Mouse (Mus musculus) ES-E14 (cell line): ENCODE measurements at regions not wholly inside any gene's neighbourhood (a gene's known extent, or its start where the extent isn't known, plus 50 kb on each side); places are given as distances from the start of the nearest gene placed in this dataset.

Experiments used
- DNase-seq: peaks from one replicate; pipeline ENCODE4 v3.0.0-alpha.2; 2013; ENCODE audit warnings: low read depth, low spot score
- H3K27ac ChIP-seq: 2 replicates; pipeline ENCODE4 v1.5.1; 2012; ENCODE audit warnings: low read depth, mild to moderate bottlenecking, low read length, moderate library complexity, mixed read lengths; ENCODE audit not compliant: poor library complexity, insufficient read depth, severe bottlenecking
- H3K36me3 ChIP-seq: 2 replicates; pipeline ENCODE4 v1.6.1; 2012; ENCODE audit warnings: mild to moderate bottlenecking, low read length, moderate library complexity, mixed read lengths; ENCODE audit not compliant: control insufficient read depth, poor library complexity, insufficient read depth, severe bottlenecking
- H3K4me1 ChIP-seq, 2 experiments: fragments of 150-350 bp in 1 of 2; sonication (generic) in 1 of 2; 2 replicates each; pipeline ENCODE4 v1.6.1; 2012; ENCODE audit warnings: low read length in 2 of 2, mild to moderate bottlenecking in 1 of 2, mixed read lengths in 1 of 2; ENCODE audit not compliant: control insufficient read depth in 2 of 2, insufficient read depth in 2 of 2, poor library complexity in 1 of 2
- H3K4me3 ChIP-seq, 2 experiments: fragments of 150-350 bp in 1 of 2; sonication (generic) in 1 of 2; 2 replicates each; pipeline ENCODE4 v1.5.1; 2012; ENCODE audit warnings: low read length in 2 of 2, low read depth in 1 of 2, mild to moderate bottlenecking in 1 of 2, mixed read lengths in 1 of 2; ENCODE audit not compliant: insufficient read depth in 1 of 2, poor library complexity in 1 of 2, severe bottlenecking in 1 of 2
- H3K9ac ChIP-seq: 2 replicates; pipeline ENCODE4 v1.6.1; 2012; ENCODE audit warnings: low read depth, mild to moderate bottlenecking, low read length, mixed read lengths; ENCODE audit not compliant: poor library complexity, insufficient read depth, severe bottlenecking
- H3K9me3 ChIP-seq: fragments of 150-350 bp; sonication (generic); 2 replicates; pipeline ENCODE4 v1.6.1; 2012; ENCODE audit warnings: low read depth, mild to moderate bottlenecking, low read length; ENCODE audit not compliant: control insufficient read depth, insufficient read depth
- CHD2 ChIP-seq: IDR thresholded peaks from 2 replicates; pipeline ENCODE4 v1.6.1; 2014; ENCODE audit warnings: mild to moderate bottlenecking, low read depth, low read length, inconsistent platforms
- HCFC1 ChIP-seq: IDR thresholded peaks from 2 replicates; pipeline ENCODE4 v1.6.1; 2012; ENCODE audit warnings: low read length, inconsistent platforms, borderline replicate concordance; ENCODE audit not compliant: insufficient read depth
- MAFK ChIP-seq: IDR thresholded peaks from 2 replicates; pipeline ENCODE4 v1.6.1; 2014; ENCODE audit warnings: mild to moderate bottlenecking, low read depth, low read length, inconsistent platforms; ENCODE audit not compliant: insufficient read depth
- ZC3H11A ChIP-seq: IDR thresholded peaks from 2 replicates; pipeline ENCODE4 v1.6.1; 2012; ENCODE audit warnings: low read depth, mild to moderate bottlenecking, inconsistent platforms, low read length, borderline replicate concordance
- ZNF384 ChIP-seq: IDR thresholded peaks from 2 replicates; pipeline ENCODE4 v1.6.1; 2012; ENCODE audit warnings: low read depth, low read length, inconsistent platforms
- in situ Hi-C, 2 experiments: fragments of 600-800 bp; cut with MboI; formaldehyde crosslinking; loops; one replicate each; pipeline ENCODE4 v1.15.1; 2025; ENCODE audit warnings: low sequenced_read_pairs in 2 of 2, inconsistent platforms in 1 of 2; ENCODE audit not compliant: unreplicated experiment in 2 of 2

DNA sequence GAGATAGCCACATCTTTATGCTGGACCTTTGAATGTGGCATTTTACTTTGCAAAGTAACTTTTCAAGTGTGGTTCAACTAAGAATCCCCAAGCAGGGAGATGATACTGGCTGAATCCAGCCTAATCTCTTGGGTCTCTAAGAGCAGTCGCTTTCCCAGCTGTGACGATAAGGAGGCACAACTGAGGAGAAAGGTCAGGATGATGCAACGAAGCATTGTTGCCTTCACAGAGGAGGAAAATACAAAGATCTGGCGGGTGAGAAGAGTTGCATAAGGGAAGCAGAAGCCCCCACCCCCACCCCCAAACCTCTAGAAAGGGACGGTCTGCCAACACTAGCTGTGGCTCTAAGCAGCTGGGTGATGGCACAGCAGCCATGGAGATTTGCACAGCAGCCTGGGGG, 2298.6 kb upstream of the Gm7489 start:
- no peak for DNase-seq
- no peak for TF ChIP-seq HCFC1
- no peaks in the 10 kb centered on the region for H3K36me3 ChIP-seq
- no peak overlapping the region for H3K9ac ChIP-seq
- no peaks in the 10 kb centered on the region for H3K9me3 ChIP-seq
- no peak overlapping the region for H3K4me3 ChIP-seq
- peaks cover 0 to 2% of the 10 kb centered on the region in 2 experiments; a peak in 1 of 4 replicates for H3K4me1 ChIP-seq
- in situ Hi-C loops = no loop called here
- no peak overlapping the region for H3K27ac ChIP-seq

DNA sequence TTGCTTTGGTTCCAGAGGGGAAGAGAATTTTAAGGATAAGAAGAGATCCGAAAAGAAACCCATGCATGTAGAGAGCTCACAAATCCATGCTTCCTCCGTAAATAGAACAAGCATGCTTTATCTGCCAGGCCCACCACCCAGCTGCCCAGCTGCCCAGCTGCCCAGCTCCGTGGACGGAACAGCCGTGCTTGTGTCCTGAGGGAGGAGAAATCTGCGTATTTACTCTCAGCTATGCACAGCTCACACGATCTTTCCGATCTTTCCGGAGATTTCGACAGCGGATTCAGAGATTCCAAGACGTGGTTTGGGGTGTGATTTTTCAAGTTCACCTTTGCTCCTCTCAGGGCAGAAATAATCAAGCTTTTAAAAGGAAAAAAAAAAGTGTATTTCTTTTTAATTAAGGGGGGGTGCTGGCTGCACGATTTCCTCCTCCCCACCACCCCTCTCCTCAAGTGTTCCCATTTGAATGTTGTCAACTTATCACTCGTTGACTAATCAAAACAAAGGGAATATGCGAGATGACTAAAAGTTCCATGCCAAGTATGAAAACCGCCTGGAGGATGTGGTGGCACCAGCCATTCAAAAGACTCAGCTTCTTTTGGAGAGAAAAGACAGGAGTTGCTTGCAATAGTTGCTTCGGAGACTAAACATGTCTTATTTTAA, 2293.2 kb upstream of the Gm7489 start:
- Histone ChIP-seq H3K4me3 (peak overlapping the region in 1 of 2 experiments; percentile 42; a peak in 2 of 4 replicates), H3K27ac (no peak overlapping the region), H3K9ac (no peak overlapping the region; the same call in 1 of the 2 replicates), H3K4me1 (peaks cover 3 to 12% of the 10 kb centered on the region in 2 experiments; a peak in 3 of 4 replicates), H3K9me3 (no peaks in the 10 kb centered on the region), H3K36me3 (no peaks in the 10 kb centered on the region)
- DNase-seq = no peak
- TF ChIP-seq ZC3H11A (no peak), CHD2 (no peak), ZNF384 (no peak), MAFK (no peak), HCFC1 (no peak)
- in situ Hi-C loops = no loop called here

DNA sequence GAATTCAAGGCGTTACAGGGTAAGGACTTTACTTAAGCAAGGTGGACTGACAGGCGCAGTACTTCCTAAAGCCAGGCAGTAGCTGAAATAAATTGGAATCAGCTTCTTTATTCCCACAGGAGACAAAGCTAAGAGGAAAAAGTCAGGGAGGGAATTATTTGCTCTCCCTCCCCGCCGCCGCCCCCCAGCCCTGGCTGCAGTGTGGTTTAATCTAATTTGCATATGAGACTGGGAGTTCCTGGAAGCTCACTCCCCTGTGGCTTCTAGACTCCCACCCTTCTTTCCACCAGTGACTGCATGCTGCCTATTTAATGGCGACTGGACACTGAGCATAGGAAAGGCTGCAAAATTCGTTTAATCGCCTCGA, 2292.7 kb upstream of the Gm7489 start:
- in situ Hi-C loops = no loop called here
- TF ChIP-seq ZNF384 (no peak), ZC3H11A (no peak), CHD2 (no peak), MAFK (no peak)
- H3K9ac ChIP-seq = no peak overlapping the region; the same call in 1 of the 2 replicates
- DNase-seq = peak; percentile 21
- H3K4me1 ChIP-seq = peaks cover 3 to 12% of the 10 kb centered on the region in 2 experiments; a peak in 3 of 4 replicates
- H3K36me3 ChIP-seq = no peaks in the 10 kb centered on the region
- H3K9me3 ChIP-seq = no peaks in the 10 kb centered on the region
- H3K4me3 ChIP-seq = peak overlapping the region in 1 of 2 experiments; percentile 42; a peak in 2 of 4 replicates
- no peak overlapping the region; the same call in 1 of the 2 replicates for H3K27ac ChIP-seq

DNA sequence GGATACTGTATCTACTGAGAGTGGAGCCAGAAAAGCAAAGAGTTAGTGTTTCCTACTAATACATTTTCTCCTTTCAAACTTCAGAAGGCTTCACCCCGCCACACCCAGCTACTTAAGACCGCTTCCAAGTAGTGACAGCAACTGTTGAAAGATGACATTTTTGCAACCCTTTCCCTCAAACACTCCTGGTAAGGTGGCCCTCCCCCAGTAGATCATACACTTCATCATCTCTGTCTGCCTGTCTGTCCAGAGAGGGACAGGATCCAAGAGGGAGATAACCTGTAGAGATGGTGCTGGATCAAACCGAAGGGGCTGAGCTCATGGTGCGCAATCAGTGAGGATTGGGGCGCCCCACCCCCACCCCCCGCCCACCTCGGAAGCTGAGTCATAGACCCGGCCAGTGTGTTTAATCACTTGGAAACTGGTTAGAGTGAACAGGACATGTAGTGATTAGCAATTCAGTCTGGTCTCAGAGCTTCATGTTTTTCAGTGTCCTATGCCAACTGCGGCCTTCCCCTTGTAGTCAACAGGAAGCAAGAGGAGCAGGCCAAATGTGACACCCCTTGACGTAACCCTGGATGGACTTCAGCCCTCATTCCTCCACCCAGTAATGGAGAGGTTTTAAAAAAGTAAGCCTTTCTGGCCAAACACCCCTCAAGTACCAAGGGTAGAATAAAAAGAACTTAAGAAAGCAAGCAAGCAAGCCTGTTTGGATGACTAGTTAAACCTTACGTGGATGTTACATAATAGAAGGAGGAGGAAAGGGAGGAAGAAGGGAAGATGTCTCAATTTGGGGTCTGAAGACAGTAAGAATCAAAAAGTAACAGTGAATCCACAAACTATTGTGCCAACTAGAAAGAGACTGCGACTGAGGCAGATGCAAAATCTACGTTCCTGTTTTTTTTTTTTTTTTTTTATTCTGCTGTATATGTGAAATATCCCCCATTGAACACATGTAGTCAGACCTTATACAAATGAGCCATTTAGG, 2291.9 kb upstream of the Gm7489 start:
- no peak for TF ChIP-seq HCFC1
- no peaks in the 10 kb centered on the region for H3K36me3 ChIP-seq
- peaks cover 3 to 12% of the 10 kb centered on the region in 2 experiments; a peak in 3 of 4 replicates for H3K4me1 ChIP-seq
- in situ Hi-C loops = no loop called here
- peak; percentile 28 for DNase-seq
- no peak overlapping the region; the same call in 1 of the 2 replicates for H3K9ac ChIP-seq
- peak overlapping the region; percentile 52; the same call in 1 of the 2 replicates for H3K27ac ChIP-seq
- H3K9me3 ChIP-seq = no peaks in the 10 kb centered on the region
- peak overlapping the region; percentile 19 to 42; a peak in 2 of 4 replicates for H3K4me3 ChIP-seq
